Mouse (Mus musculus) right cerebral cortex, postnatal 36 days (tissue): ENCODE data around the gene Creld2.
"Not testable (repeated sequence)": the region's sequence is repeated elsewhere in the genome, so short reads cannot be mapped to it uniquely, and the experiment has no call there.

Source experiments
- DNase-seq, 2 experiments: peaks; one replicate each; pipeline ENCODE4 v3.0.0; 2022; ENCODE audit warnings: low spot score in 2 of 2, mixed read lengths in 1 of 2

Gene Creld2

GRCm38 (mm10) chr15:88819026-88819905, at the start of gene Creld2, which contains the start of gene Alg12:
Gene Creld2, plus strand, starts transcription at chr15:88819646.
Gene Alg12, minus strand, starts transcription at chr15:88819318.
- peak; percentile 100 for DNase-seq

DNA sequence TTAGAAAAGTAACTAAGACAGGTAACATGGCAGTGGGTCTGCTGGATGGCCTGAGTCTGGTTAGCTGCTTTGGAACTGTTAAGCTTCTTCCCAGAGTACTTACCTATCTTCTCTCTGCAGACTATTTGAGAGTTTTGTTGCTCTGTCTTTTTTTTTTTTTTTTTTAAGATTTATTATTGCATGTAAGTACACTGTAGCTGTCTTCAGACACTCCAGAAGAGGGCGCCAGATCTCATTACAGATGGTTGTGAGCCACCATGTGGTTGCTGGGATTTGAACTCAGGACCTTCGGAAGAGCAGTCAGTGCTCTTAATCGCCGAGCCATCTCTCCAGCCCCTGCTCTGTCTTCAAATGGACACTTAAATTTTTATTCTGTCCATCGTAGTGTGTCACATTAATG, 44.8 kb upstream of the Creld2 start:
- not testable (repeated sequence) for DNase-seq

DNA sequence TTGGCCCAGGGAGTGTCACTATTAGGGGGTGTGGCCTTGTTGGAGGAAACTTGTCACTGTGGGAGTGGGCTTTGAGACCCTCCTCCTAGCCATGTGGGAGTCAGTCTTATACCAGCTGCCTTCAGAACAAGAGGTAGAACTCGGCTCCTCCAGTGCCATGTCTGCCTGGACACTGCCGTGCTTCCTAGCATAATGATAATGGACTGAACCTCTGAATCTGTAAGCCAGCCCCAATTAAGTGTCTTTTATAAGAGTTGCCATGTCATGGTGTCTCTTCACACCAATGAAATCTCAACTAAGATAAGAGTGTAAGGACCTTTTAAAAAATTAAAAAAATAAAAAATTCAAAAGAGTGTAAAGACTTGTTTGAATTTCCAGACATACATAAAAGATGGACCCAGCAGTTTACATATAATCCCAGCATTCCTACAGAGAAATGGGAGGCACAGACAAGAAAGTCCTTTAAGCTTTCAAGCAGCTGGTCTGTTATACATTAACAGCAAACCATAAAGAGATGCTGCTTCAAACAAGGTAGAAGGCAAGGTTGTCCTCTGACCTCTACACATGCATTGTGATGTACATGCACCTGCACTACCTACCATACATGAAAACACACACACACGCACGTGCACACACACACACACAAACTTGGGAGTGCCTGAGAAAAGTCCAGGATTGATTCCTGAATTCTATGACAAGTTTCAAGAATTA, 27.2 kb upstream of the Creld2 start:
- no peak for DNase-seq

DNA sequence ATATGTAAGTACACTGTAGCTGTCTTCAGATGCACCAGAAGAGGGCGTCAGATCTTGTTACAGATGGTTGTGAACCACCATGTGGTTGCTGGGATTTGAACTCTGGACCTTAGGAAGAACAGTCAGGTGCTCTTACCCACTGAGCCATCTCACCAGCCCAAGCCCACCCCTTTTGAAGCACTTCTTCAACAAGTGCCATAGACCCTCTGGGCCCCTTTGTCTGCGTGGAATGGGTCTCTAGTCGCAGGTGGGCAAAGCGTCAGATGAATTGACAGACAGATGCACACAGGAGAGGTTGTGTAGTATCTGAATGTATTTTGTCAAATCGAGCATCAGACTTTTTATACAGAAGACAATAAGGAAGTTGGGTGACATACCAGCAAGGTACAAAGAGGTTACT, 24.7 kb upstream of the Creld2 start:
- DNase-seq, result not testable (repeated sequence)

GRCm38 (mm10) chr15:88799950-88800371, 19.5 kb upstream of the Creld2 start:
- no peak for DNase-seq

DNA sequence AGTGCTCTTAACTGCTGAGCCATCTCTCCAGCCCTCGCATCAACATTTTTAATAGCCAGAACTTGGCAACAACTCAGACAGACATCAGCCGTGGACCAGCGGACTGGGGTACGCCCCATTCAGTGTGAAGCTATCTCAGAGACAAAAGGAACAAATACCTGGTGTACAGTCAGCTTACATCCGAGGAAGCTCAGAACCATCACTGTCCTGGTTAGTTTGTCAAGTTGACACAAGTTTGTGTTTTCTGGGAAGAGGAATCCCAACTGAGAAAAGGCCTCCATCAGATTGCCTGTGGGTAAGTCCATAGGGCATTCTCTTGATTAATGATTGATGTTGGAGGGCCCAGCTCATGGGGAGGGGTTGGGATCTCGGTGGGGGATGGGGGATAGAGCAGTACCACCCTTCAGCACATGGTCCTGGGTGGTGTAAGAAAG, 18.5 kb upstream of the Creld2 start:
- DNase-seq, result no peak

- DNase-seq, result no peak
These were observed 17.5 kb upstream of the Creld2 start for GRCm38 (mm10) chr15:88801903-88802302.

DNA sequence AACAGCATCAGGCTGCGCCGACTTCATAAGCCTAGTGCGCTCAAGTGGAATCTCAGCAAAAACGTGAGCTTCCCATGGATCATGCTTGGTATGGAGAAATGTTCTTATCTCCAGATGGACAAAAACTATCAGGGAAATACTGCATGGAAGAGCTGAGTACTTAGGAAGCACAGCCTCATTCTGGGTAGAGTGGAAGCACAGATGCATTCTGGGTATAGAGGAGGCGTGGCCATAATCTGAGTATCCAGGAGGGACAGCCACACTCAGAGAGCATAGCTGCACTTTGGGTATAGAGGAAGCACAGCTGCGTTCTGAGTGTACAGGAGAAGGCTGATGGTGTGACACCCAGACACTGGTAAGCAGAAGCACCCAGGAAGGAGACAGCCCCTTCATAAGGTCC, 17.1 kb upstream of the Creld2 start:
- no peak for DNase-seq

DNA sequence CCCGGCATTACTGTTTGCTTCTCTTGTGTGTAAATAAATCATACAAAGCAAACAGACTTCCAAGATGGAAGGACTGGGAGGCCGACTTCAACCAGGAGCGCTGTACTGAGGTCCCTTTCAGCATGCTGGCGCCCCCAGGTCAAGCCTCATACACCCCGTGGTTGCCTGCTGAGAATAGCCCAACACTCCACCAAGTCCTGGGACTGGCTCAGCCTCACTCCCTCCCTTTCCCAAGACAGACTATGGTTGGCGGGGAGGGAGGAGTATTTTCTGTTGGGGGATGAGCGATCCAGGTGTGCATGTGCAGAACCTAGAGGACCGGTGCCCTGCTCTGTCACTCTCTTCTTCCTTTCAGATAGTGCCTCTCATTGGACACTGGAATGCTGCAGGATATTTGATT, 11.3 kb upstream of the Creld2 start:
- DNase-seq, result no peak

GRCm38 (mm10) chr15:88810369-88810768, 9.1 kb upstream of the Creld2 start:
- no peak for DNase-seq

DNA sequence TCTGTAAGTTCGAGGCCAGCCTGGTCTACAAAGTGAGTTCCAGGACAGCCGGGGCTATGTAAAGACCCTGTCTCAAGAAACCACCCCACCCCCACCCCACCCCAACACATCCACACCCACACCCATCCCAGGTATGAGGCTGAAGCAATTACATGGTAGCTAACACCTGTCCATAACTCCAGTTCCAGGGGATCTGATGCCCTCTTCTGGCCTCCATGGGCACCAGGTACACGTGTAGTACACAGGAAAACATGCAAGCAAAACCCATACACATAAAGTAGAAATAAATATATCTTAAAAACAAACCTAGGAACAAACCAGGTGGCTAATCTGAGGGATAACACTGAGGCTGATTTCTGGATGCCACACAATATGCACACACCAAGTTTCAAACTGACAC, 6.2 kb upstream of the Creld2 start:
- DNase-seq, result no peak

GRCm38 (mm10) chr15:88813873-88814272, 5.6 kb upstream of the Creld2 start:
- not testable (repeated sequence) for DNase-seq

DNA sequence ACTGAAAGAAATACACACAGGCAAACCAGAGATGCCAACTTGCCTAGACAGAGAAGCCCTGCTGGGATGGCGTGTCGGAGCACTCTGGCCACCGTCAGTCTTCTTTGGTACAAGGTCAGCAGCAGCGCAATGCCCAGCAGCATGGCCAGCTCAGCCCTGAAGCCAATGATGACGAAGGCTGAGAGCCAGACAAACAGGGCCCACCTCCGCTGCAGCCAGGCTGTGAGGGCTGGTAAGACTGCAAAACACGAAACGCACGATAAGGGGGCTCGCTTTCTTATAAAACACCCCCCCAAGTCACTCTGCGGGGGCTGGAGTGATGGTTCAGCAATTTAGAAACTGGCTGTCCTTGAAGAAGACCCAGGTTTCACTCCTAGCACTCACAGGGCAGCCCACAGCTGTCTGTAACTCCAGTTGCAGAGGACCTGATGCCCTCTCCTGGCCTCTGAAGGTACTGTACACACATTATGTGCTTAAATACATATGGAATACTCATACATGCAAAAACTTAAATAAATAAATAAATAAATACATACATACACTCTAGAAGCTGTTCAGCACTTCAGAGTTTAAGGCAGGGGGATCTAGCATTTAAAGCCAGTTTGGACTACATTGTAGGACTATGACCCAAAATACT, 4.9 kb upstream of the Creld2 start:
- no peak for DNase-seq

GRCm38 (mm10) chr15:88815196-88815700, 4.2 kb upstream of the Creld2 start:
- DNase-seq, result no peak

GRCm38 (mm10) chr15:88819906-88820303, 459 bp downstream of the Creld2 start:
- no peak for DNase-seq

DNA sequence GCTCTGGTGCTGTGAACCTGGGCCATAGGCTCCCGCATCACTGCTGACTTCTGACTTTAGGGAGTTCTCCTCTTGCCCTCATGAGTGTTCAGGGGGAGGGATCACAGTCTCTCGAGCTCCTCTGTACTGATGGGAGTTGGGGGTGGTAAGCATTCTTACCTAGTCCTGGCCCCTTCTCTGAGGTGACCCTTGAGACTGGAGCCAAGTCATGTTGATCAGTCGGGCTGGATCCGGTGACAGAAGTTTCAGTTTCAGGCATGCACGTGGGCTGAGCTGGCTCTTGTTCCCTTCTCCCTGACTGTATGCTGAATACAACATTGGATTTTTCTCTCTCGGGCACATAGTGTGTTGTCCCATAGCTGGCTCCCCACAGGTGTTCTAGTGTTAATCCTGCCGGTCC, 2.0 kb downstream of the Creld2 start:
- no peak for DNase-seq

DNA sequence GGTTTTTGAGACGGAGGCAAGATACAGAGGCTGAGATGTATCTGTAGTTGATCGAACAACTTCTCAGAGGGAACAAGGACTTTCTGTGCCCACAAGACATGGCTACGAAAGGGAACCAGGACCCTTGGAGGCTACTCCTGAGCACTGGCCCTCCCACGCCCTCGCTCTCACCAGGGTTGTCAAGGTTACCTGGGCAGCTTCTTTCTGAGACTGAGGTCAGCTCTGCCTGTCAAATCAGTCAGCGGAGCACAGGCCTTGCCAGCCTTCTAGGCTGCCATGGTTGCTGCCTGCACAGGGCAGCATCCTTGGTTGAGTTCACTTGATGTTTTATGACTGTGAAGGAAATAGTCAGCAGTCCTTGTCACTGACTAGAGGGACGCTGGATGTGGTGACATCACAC, 3.1 kb downstream of the Creld2 start:
- no peak for DNase-seq

DNA sequence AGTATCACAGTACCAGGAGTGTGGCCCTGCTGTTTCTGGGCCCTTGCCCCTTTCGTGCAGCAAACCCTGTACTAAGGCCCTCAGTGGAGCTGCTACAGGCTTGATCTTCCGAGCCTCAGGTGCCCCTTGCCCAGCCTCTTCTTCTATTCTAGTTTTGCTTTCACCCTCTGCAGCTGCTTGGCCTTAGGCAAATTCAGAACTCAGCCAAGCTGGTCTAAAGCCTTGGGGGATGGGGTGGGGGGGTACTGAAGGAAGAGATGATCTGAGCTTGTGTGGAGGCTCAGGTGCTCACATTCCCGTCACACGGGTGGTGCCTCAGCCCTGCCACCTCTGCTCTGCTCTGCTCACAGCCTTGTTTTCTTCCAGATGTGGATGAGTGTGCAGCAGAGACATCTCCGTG, 3.9 kb downstream of the Creld2 start:
- no peak for DNase-seq

GRCm38 (mm10) chr15:88827466-88827865, 8.0 kb downstream of the Creld2 start:
- no peak for DNase-seq

DNA sequence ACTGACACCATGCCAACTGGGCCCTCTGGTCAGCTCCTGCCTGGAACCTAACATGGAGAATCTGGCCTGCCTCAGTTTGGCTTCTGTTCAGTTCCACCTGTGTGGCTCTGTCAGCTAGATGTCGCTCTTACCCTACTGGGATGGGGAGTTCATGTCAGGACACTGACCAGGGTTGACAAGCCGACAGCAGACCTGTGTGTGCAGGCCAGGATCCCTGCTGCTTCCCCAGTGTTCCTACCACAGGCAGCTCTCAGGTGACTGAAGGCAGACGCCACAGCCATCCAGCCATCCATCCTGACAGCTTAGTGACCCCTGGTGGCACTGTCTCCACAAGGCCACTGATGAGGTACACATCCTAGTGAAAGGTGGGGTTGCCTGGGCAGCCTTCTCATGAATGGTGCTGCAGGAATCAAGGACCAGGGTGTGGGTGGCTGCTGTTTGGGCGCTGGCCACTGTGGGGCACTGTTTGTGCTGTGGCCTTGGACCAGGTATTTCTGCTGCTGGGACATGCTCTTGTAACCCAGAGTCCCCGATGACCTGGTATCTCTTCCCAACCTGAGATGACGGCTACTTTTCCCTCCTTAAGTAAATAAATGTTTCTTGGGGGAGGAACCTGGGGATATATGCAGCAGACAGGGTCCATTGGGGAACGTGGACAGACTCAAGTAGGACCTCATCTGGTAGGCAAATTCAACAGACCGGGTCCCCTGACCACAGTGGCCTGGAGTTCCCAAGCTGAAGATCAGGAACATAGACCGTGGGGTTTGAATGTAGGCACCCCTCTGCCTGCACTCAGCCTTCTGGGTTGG, 8.7 kb downstream of the Creld2 start:
- peak in 1 of 2 experiments; percentile 12 for DNase-seq
